Mouse (Mus musculus) bone marrow macrophage, adult 2 months (primary cell): ENCODE measurements around the gene Olfr462. TPM values are rescaled to one million over a fixed set of nuclear protein-coding genes. Genes with fewer than 3 reads are reported as not detected.
A peak's percentile ranks its signal among the peaks of the same experiment; 100 is the strongest.
"Not testable (repeated sequence)": the region's sequence is repeated elsewhere in the genome, so short reads cannot be mapped to it uniquely, and the experiment has no call there.

ENCODE experiments used
- H3K27ac ChIP-seq: 2 replicates; pipeline ENCODE4 v1.5.1; 2012; ENCODE audit warnings: low read depth, low read length; ENCODE audit not compliant: insufficient read depth
- H3K4me1 ChIP-seq: 2 replicates; pipeline ENCODE4 v1.6.1; 2012; ENCODE audit warnings: low read length; ENCODE audit not compliant: control insufficient read depth, insufficient read depth
- H3K4me3 ChIP-seq: 2 replicates; pipeline ENCODE4 v1.5.1; 2012; ENCODE audit warnings: mild to moderate bottlenecking, low read length, moderate library complexity; ENCODE audit not compliant: insufficient read depth
- CTCF ChIP-seq: IDR thresholded peaks from 2 replicates; pipeline ENCODE4 v1.5.1; 2012; ENCODE audit warnings: low read depth, mild to moderate bottlenecking, low read length, moderate library complexity
- POLR2A ChIP-seq: IDR thresholded peaks from 2 replicates; pipeline ENCODE4 v1.6.1; 2012; ENCODE audit warnings: mild to moderate bottlenecking, low read depth, low read length, borderline replicate concordance
- polyA plus RNA-seq: library from polyadenylated mRNA; stranded (reverse); fragments of >200 nt; gene quantifications from 2 replicates; pipeline ENCODE4 v1.2.4, GENCODE M21; 2012; ENCODE audit not compliant: missing spikeins, insufficient read depth, insufficient read length

Olfr462 gene
- polyA plus RNA-seq, 1 experiment, result not detected

- no peak for TF ChIP-seq CTCF
- no peak for TF ChIP-seq POLR2A
- Histone ChIP-seq H3K4me1 (no peaks in the 10 kb centered on the region), H3K4me3 (no peak overlapping the region), H3K27ac (no peak overlapping the region)
Observed at GRCm38 (mm10) chr11:87881714-87882113, 10.4 kb downstream of the Olfr462 start.

- Histone ChIP-seq H3K4me1 (no peaks in the 10 kb centered on the region), H3K27ac (no peak overlapping the region), H3K4me3 (no peak overlapping the region)
- no peak for TF ChIP-seq CTCF
- no peak for TF ChIP-seq POLR2A
Observed at GRCm38 (mm10) chr11:87879826-87880225, 12.2 kb downstream of the Olfr462 start.

GRCm38 (mm10) chr11:87875436-87875835, 16.6 kb downstream of the Olfr462 start, which contains the start of gene Epx:
Epx (minus strand) TSS chr11:87875536.
- H3K4me1 ChIP-seq, result no peaks in the 10 kb centered on the region
- no peak for TF ChIP-seq POLR2A
- no peak for TF ChIP-seq CTCF
- no peak within 1 kb of the TSS for H3K4me3 ChIP-seq
- H3K27ac ChIP-seq, result no peak within 1 kb of the TSS

- Histone ChIP-seq H3K4me3 (no peak overlapping the region), H3K27ac (no peak overlapping the region), H3K4me1 (no peaks in the 10 kb centered on the region)
- TF ChIP-seq POLR2A, result no peak
- no peak for TF ChIP-seq CTCF
Observed at GRCm38 (mm10) chr11:87871766-87872165, 20.3 kb downstream of the Olfr462 start.

GRCm38 (mm10) chr11:87870096-87870495, 22.0 kb downstream of the Olfr462 start:
- Histone ChIP-seq H3K27ac (no peak overlapping the region), H3K4me1 (no peaks in the 10 kb centered on the region), H3K4me3 (no peak overlapping the region)
- no peak for TF ChIP-seq CTCF
- no peak for TF ChIP-seq POLR2A

GRCm38 (mm10) chr11:87866891-87867290, 25.2 kb downstream of the Olfr462 start:
- H3K27ac ChIP-seq, H3K4me3 ChIP-seq, H3K4me1 ChIP-seq: not testable (repeated sequence)

GRCm38 (mm10) chr11:87862805-87863204, 29.3 kb downstream of the Olfr462 start:
- no peak for TF ChIP-seq POLR2A
- no peak overlapping the region for H3K27ac ChIP-seq
- no peak overlapping the region for H3K4me3 ChIP-seq

GRCm38 (mm10) chr11:87860426-87860825, 31.6 kb downstream of the Olfr462 start:
- Histone ChIP-seq H3K4me1 (no peaks in the 10 kb centered on the region), H3K27ac (no peak overlapping the region), H3K4me3 (no peak overlapping the region)
- TF ChIP-seq CTCF (no peak), POLR2A (no peak)

More at GRCm38 (mm10) chr11:87862805-87863204, 29.3 kb downstream of the Olfr462 start:
- H3K4me1 ChIP-seq, result no peaks in the 10 kb centered on the region

- 0 out of 2 replicates have a peak, but pooled peaks cover 3% of the 10 kb centered on the region for H3K4me1 ChIP-seq
- no peak overlapping the region for H3K27ac ChIP-seq
- H3K4me3 ChIP-seq, result no peak overlapping the region
Observed at GRCm38 (mm10) chr11:87859273-87859672, 32.8 kb downstream of the Olfr462 start.

GRCm38 (mm10) chr11:87854550-87854949, 37.5 kb downstream of the Olfr462 start:
- TF ChIP-seq CTCF (no peak), POLR2A (no peak)
- no peak overlapping the region for H3K4me3 ChIP-seq
- peaks cover 9% of the 10 kb centered on the region for H3K4me1 ChIP-seq
- no peak overlapping the region for H3K27ac ChIP-seq

More at GRCm38 (mm10) chr11:87859273-87859672, 32.8 kb downstream of the Olfr462 start:
- TF ChIP-seq CTCF (no peak), POLR2A (no peak)

- TF ChIP-seq CTCF, result no peak
- no peak for TF ChIP-seq POLR2A
- Histone ChIP-seq H3K4me3 (peak overlapping the region; percentile 76), H3K4me1 (peaks cover 9% of the 10 kb centered on the region), H3K27ac (peak overlapping the region; percentile 47)
Observed at GRCm38 (mm10) chr11:87853597-87853954, 38.5 kb downstream of the Olfr462 start.
